Mouse (Mus musculus) lung, embryonic 16.5 days (tissue): ENCODE data around the gene Mcee. TPM values are rescaled to one million over a fixed set of nuclear protein-coding genes. Genes with fewer than 3 reads are reported as not detected.

Experiments used
- ATAC-seq: fragments of 200-750 bp; cut with Nextera tagmentation; 2 replicates; pipeline ENCODE4 v1.8.0; 2017; ENCODE audit warnings: low read depth, mild to moderate bottlenecking, moderate library complexity
- H3K27ac ChIP-seq: fragments of 300-500 bp; sonication (generic); 2 replicates; pipeline ENCODE4 v1.5.1; 2014; ENCODE audit warnings: mild to moderate bottlenecking, control low read depth, low read length
- H3K27me3 ChIP-seq: fragments of 300-500 bp; sonication (generic); 2 replicates; pipeline ENCODE4 v1.6.1; 2014; ENCODE audit warnings: low read depth, low read length, mixed read lengths; ENCODE audit not compliant: control insufficient read depth, insufficient read depth
- H3K36me3 ChIP-seq: fragments of 300-500 bp; sonication (generic); 2 replicates; pipeline ENCODE4 v1.6.1; 2014; ENCODE audit warnings: low read length; ENCODE audit not compliant: control insufficient read depth, insufficient read depth
- H3K4me1 ChIP-seq: fragments of 300-500 bp; sonication (generic); replicated peaks from 2 replicates; pipeline ENCODE4 v1.6.1; 2014; ENCODE audit warnings: low read length, mixed read lengths; ENCODE audit not compliant: control insufficient read depth, insufficient read depth
- H3K4me2 ChIP-seq: fragments of 300-500 bp; sonication (generic); 2 replicates; pipeline ENCODE4 v1.6.1; 2014; ENCODE audit warnings: low read depth, low read length, control low read depth
- H3K4me3 ChIP-seq: fragments of 300-500 bp; sonication (generic); 2 replicates; pipeline ENCODE4 v1.5.1; 2014; ENCODE audit warnings: mild to moderate bottlenecking, low read length, control low read depth
- H3K9ac ChIP-seq: fragments of 300-500 bp; sonication (generic); 2 replicates; pipeline ENCODE4 v1.6.1; 2014; ENCODE audit warnings: low read length, control low read depth
- H3K9me3 ChIP-seq: fragments of 300-500 bp; sonication (generic); 2 replicates; pipeline ENCODE4 v1.6.1; 2016; ENCODE audit warnings: low read length; ENCODE audit not compliant: control insufficient read depth
- WGBS: fragments of 180-500 bp; shearing (Covaris S2); extraction: QIAGEN DNeasy Blood & Tissue Kit; methylation state at CpG from one replicate; pipeline ENCODE4 v1.1.7; 2014; 5-methylcytosine and 5-hydroxymethylcytosine counted together
- polyA plus RNA-seq: library from polyadenylated mRNA; unstranded; fragments of >200 nt; fragmentation: Nextera tagmentation; extraction: Ambion mirVana; gene quantifications from 2 replicates; pipeline ENCODE4 v1.2.1, GENCODE M21; 2015

Gene Mcee
- 86.3 and 88.0 TPM in 2 replicates for polyA plus RNA-seq

GRCm38 (mm10) chr7:64392122-64392818 is at the start of gene Mcee, which contains the start of gene Mphosph10:
Gene Mcee, plus strand, starts transcription at chr7:64392607.
Gene Mphosph10, minus strand, starts transcription at chr7:64392268.
- peak within 1 kb of the TSS; percentile 94 for H3K4me3 ChIP-seq
- WGBS, result under 1% methylated on average over 54 of the region's 54 CpGs

GRCm38 (mm10) chr7:64347813-64348212 is 44.6 kb upstream of the Mcee start:
- no peak overlapping the region for H3K27ac ChIP-seq
- no peaks in the 10 kb centered on the region for H3K27me3 ChIP-seq
- H3K4me1 ChIP-seq, result no peaks in the 10 kb centered on the region
- no peak for ATAC-seq
- no peak overlapping the region for H3K4me2 ChIP-seq
- H3K4me3 ChIP-seq, result no peak overlapping the region
- H3K36me3 ChIP-seq, result peaks cover 7% of the 10 kb centered on the region; the same call in 1 of the 2 replicates
- WGBS, result 79% methylated on average over 1 of the region's 1 CpGs
- H3K9me3 ChIP-seq, result no peaks in the 10 kb centered on the region
- H3K9ac ChIP-seq, result no peak overlapping the region

More at GRCm38 (mm10) chr7:64392122-64392818, at the start of gene Mcee, which contains the start of gene Mphosph10:
- H3K9me3 ChIP-seq, result no peaks in the 10 kb centered on the region
- peak; percentile 99 for ATAC-seq
- peaks cover 16% of the 10 kb centered on the region; the same call in 1 of the 2 replicates for H3K4me1 ChIP-seq
- H3K4me2 ChIP-seq, result peak within 1 kb of the TSS; percentile 78
- peak within 1 kb of the TSS; percentile 87 for H3K27ac ChIP-seq
- no peaks in the 10 kb centered on the region for H3K27me3 ChIP-seq
- peak within 1 kb of the TSS; percentile 96 for H3K9ac ChIP-seq
- peaks cover 10% of the 10 kb centered on the region for H3K36me3 ChIP-seq

GRCm38 (mm10) chr7:64349147-64349861 is 43.1 kb upstream of the Mcee start:
- Histone ChIP-seq H3K27me3 (no peaks in the 10 kb centered on the region), H3K4me1 (no peaks in the 10 kb centered on the region), H3K36me3 (peaks cover 14% of the 10 kb centered on the region), H3K4me3 (no peak overlapping the region), H3K9ac (no peak overlapping the region), H3K4me2 (no peak overlapping the region), H3K9me3 (no peaks in the 10 kb centered on the region), H3K27ac (no peak overlapping the region)
- 78% methylated on average over 15 of the region's 15 CpGs for WGBS
- 0 out of 2 replicates have a peak, but pooled peaks have one; percentile 36 for ATAC-seq

- ATAC-seq, result no peak
- H3K27ac ChIP-seq, result no peak overlapping the region
- H3K4me1 ChIP-seq, result no peaks in the 10 kb centered on the region
- no peak overlapping the region for H3K4me3 ChIP-seq
- H3K9me3 ChIP-seq, result no peaks in the 10 kb centered on the region
- no peaks in the 10 kb centered on the region for H3K27me3 ChIP-seq
- no peak overlapping the region for H3K4me2 ChIP-seq
- peaks cover 14% of the 10 kb centered on the region for H3K36me3 ChIP-seq
- H3K9ac ChIP-seq, result no peak overlapping the region
- WGBS, result 78% methylated on average over 4 of the region's 4 CpGs
Measured at GRCm38 (mm10) chr7:64351087-64351486, 41.3 kb upstream of the Mcee start.

GRCm38 (mm10) chr7:64354206-64354605 is 38.2 kb upstream of the Mcee start:
- Histone ChIP-seq H3K4me2 (no peak overlapping the region), H3K4me1 (no peaks in the 10 kb centered on the region; the same call in 1 of the 2 replicates), H3K9ac (no peak overlapping the region), H3K36me3 (peaks cover 17% of the 10 kb centered on the region), H3K9me3 (no peaks in the 10 kb centered on the region), H3K27me3 (no peaks in the 10 kb centered on the region), H3K27ac (no peak overlapping the region), H3K4me3 (no peak overlapping the region)
- 49% methylated on average over 14 of the region's 14 CpGs for WGBS
- no peak for ATAC-seq

- Histone ChIP-seq H3K9me3 (no peaks in the 10 kb centered on the region), H3K36me3 (peaks cover 19% of the 10 kb centered on the region), H3K4me3 (no peak overlapping the region), H3K27me3 (no peaks in the 10 kb centered on the region), H3K27ac (no peak overlapping the region), H3K4me1 (no peaks in the 10 kb centered on the region; the same call in 1 of the 2 replicates), H3K9ac (no peak overlapping the region), H3K4me2 (no peak overlapping the region)
- 81% methylated on average over 5 of the region's 5 CpGs for WGBS
- ATAC-seq, result no peak
Measured at GRCm38 (mm10) chr7:64356661-64357060, 35.7 kb upstream of the Mcee start.

- no peak overlapping the region for H3K4me3 ChIP-seq
- 77% methylated on average over 9 of the region's 9 CpGs for WGBS
- no peaks in the 10 kb centered on the region for H3K27me3 ChIP-seq
- no peaks in the 10 kb centered on the region for H3K9me3 ChIP-seq
- peaks cover 21% of the 10 kb centered on the region for H3K36me3 ChIP-seq
- H3K4me2 ChIP-seq, result no peak overlapping the region
- no peak overlapping the region for H3K27ac ChIP-seq
- H3K9ac ChIP-seq, result no peak overlapping the region
- H3K4me1 ChIP-seq, result no peaks in the 10 kb centered on the region; the same call in 1 of the 2 replicates
- ATAC-seq, result peak; percentile 60
Measured at GRCm38 (mm10) chr7:64357405-64357804, 35.0 kb upstream of the Mcee start.

- no peak overlapping the region for H3K27ac ChIP-seq
- H3K4me2 ChIP-seq, result no peak overlapping the region
- H3K27me3 ChIP-seq, result no peaks in the 10 kb centered on the region
- 69% methylated on average over 6 of the region's 6 CpGs for WGBS
- no peak for ATAC-seq
- no peaks in the 10 kb centered on the region; the same call in 1 of the 2 replicates for H3K4me1 ChIP-seq
- H3K9ac ChIP-seq, result no peak overlapping the region
- no peaks in the 10 kb centered on the region for H3K9me3 ChIP-seq
- no peak overlapping the region for H3K4me3 ChIP-seq
- peaks cover 14% of the 10 kb centered on the region for H3K36me3 ChIP-seq
Measured at GRCm38 (mm10) chr7:64358666-64359065, 33.7 kb upstream of the Mcee start.

GRCm38 (mm10) chr7:64359943-64360585 is 32.3 kb upstream of the Mcee start:
- Histone ChIP-seq H3K27me3 (no peaks in the 10 kb centered on the region), H3K9me3 (no peaks in the 10 kb centered on the region), H3K36me3 (peaks cover 21% of the 10 kb centered on the region), H3K4me1 (no peaks in the 10 kb centered on the region; the same call in 1 of the 2 replicates), H3K4me2 (no peak overlapping the region), H3K27ac (no peak overlapping the region), H3K9ac (no peak overlapping the region), H3K4me3 (no peak overlapping the region)
- 79% methylated on average over 20 of the region's 20 CpGs for WGBS
- no peak for ATAC-seq
